Mouse (Mus musculus) left cerebral cortex, postnatal 4 days (tissue): Measurements from ENCODE around the gene Hist2h3c2. TPM values are rescaled to one million over a fixed set of nuclear protein-coding genes. Genes with fewer than 3 reads are reported as not detected.
"Not testable (repeated sequence)": the region's sequence is repeated elsewhere in the genome, so short reads cannot be mapped to it uniquely, and the experiment has no call there.

ENCODE experiments used
- DNase-seq: peaks from one replicate; pipeline ENCODE4 v3.0.0-alpha.2; 2022
- intact Hi-C: fragments of 180-260 bp; cut with DNase I; formaldehyde crosslinking; loops from one replicate; pipeline ENCODE4 v1.15.1; 2025
- total RNA-seq, 2 experiments: library from RNA; stranded (reverse); gene quantifications; 2 replicates each; pipeline ENCODE4 v1.2.3; 2021

Hist2h3c2 gene
- total RNA-seq, 2 experiments from 2014 or later, result 26.7 to 36.2 TPM

- intact Hi-C loops, result no loop called here
- no peak for DNase-seq
These were observed 919 bp downstream of the Hist2h3c2 start for GRCm38 (mm10) chr3:96237904-96238511.

- DNase-seq, result no peak
- intact Hi-C loops, result no loop called here
These were observed 1.5 kb downstream of the Hist2h3c2 start for GRCm38 (mm10) chr3:96237335-96237903.

DNA sequence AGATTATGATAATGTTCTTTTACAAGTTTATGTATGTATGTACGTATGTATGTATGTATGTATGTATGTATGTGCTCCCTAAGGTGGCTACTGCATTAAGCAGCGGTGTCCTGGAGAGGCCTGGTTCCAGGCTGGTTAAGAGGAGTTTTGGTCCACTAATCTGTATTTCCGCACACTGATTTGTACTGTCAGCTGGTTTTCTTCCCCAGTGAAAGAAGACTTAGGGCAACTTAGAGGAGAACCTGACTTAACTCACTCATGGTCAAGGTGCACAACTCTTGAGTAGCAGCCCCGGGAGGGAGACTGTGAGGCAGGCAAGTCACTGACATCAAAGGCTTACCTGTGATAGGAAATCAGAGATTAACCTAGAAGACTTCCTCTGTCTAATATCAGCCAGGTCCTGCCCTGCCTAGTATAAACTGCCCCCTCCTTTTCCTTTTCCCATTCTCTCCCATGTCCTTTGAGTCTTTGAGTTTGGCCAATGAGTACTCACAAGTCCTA lies 2.0 kb downstream of the Hist2h3c2 start:
- intact Hi-C loops, result no loop called here
- DNase-seq, result no peak

- no peak for DNase-seq
- intact Hi-C loops, result no loop called here
These were observed 3.1 kb downstream of the Hist2h3c2 start for GRCm38 (mm10) chr3:96235836-96236235.

DNA sequence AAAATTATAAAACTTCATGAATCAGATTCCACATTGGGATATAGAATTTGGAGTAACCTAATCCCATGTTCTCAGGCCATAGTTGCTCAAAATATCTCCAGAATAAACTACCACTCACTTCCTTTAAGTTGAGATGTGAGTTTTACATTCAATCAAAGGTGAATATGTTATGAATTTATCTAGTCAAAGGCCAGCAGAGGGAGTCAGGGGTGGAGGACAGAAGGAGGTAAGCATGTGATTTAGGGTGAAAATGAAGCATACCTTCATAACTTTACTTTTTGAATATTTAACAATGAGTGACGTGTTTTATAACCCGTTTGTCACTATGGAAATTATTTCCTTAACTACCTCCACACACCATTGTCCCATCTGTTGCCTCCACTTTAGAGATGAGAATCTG lies 4.0 kb downstream of the Hist2h3c2 start:
- intact Hi-C loops, result no loop called here
- DNase-seq, result no peak

DNA sequence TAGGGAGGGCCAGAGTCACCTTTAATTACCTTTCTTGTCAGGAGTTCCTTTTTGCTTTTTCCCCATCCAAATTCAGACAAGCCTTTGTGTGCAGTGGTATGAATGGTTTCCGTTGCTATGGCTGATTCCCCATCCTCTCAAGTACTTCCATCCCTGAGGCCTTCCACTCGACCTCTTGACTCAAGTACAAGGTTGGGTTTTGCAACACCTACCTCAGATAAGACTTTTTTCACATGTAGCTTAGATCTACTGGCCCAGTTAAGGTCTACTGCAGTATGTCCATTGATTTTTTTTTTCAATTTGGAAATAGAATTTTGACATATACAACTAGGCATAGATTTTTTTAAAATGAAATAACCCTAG lies 7.2 kb downstream of the Hist2h3c2 start:
- intact Hi-C loops, result no loop called here
- no peak for DNase-seq

DNA sequence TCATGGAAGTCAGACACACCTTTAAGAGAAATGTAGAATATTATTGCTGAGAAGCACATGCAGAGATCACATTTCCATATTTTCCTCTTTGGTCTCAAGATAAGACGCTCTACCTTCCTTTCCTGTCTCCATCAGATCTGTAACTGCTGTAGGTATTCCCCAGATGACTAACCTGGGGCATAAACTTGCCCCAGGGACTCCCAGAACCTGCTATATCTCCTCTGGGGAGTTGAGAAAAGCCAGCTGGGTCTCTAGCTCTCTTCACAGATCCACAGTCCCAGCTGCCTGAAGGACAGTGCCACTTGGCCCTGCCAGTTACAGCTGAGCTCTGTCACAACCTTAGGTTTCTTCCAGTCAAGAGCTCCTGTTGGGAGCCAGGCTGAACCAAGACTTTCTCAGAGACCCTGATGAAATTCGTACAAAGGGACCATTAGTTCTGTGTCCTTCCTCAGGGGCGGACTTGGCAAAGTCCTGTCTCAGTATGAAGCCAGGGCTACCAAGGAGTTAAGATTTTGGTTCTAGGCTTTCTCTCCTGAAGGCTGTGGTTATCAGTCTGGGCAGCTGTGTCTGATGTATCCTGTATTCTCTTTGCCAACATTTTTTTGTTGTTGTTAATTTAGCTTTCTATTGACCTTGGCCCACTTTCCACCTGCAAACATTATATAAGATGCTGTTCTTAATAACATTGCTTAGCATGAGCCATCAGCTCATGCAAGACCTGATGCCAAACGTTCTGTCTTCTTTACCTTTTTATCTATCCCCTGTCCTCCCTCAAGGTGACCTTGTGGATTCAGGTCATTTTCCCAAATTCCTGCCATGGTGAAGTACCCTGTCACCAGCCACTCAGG lies 7.8 kb downstream of the Hist2h3c2 start:
- intact Hi-C loops, result no loop called here
- no peak for DNase-seq

GRCm38 (mm10) chr3:96230404-96230803 lies 8.5 kb downstream of the Hist2h3c2 start:
- intact Hi-C loops, result no loop called here
- DNase-seq, result no peak

DNA sequence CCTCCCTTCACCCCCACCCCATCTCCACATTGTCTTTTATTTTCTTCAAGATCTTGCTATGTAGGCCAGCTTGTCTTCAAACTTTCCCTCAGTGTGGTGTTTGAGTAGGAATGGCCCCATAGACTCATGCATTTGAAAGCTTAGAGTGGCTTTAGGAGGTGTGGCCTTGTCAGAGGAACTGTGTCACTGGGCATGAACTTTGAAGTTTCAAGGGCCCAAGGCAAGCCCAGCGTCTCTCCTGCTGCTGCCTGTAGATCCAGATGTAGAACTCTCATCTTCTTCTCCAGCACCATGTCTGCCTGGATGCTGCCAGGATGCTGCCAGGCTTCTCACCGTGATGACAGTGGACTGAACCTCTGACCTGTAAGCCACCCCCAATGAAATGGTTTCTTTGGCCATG lies 10.1 kb downstream of the Hist2h3c2 start:
- no peak for DNase-seq
- intact Hi-C loops, result no loop called here

- intact Hi-C loops, result no loop called here
- DNase-seq, result no peak
These were observed 12.0 kb downstream of the Hist2h3c2 start for GRCm38 (mm10) chr3:96226695-96227648.

DNA sequence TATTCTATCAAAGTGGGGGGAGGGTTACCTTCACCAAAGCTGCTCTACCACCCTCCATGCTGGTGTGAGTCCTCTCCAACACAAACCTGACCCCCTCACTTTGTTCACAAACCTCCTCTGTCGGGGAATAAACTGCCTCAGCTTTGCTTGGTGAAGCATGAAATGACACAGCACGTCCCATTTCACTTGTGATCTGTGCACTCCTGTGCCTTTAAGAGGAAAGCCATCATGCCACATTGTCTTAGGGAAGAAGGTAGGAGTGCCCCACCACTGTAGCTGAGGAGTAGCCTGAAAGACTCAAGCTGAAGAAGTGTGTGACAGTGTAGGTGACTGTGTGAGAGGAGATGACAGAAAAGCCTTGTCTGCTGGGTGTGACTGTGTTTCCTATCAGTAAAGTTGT lies 13.5 kb downstream of the Hist2h3c2 start:
- no peak for DNase-seq
- intact Hi-C loops, result no loop called here

DNA sequence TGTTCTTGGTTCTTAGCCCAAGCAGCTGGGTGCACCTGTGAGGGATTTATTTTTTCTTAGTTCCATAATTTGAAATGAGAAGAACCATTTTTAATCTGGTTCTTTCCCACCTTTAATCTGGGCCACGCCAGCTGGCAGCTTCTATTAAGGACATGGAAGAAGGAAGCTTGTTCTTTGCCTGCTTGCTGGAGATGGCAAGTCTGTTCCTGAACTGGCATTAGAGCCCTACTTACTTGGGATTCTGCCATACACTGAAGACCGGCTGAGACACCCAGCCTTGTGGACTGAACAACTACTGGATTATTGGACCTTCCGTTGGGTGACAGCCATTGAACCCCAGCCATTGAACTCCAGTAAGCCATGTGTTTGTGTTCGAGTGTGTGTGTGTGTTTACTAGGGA lies 16.2 kb downstream of the Hist2h3c2 start:
- intact Hi-C loops, result no loop called here
- no peak for DNase-seq

GRCm38 (mm10) chr3:96221640-96222038 lies 17.3 kb downstream of the Hist2h3c2 start:
- no peak for DNase-seq
- intact Hi-C loops, result no loop called here

DNA sequence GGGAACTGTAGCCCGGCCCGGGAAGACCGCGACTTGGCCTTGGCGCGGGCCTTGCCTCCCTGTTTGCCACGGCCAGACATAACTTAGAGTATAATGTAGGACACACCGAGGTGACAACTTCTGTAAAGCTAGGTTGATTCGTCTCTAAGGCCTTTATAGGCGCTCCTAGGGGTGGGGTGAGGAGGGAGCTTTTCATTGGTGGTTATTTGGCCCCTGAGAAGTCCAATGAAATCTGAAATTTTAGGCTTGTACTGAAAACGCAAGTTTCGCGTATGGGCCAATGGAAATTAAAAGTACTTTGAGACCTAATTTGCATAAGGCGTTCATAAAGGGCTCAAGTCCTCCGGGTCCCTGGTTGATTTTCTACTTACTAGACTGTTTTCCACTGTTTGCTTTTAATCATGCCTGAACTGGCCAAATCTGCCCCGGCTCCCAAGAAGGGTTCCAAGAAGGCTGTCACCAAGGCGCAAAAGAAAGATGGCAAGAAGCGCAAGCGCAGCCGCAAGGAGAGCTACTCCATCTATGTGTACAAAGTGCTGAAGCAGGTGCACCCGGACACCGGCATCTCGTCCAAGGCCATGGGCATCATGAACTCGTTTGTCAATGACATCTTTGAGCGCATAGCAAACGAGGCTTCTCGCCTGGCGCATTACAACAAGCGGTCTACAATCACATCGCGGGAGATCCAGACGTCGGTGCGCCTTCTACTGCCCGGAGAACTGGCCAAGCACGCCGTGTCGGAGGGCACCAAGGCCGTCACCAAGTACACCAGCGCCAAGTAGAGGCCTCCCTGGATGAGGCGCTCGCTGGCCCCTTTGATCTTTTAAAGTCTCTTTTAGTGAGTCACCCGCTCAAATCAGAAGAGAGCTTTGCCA lies 17.9 kb downstream of the Hist2h3c2 start, which contains the start of the genes Hist2h2ac and Hist2h2be:
TSS of gene Hist2h2ac (minus strand) at position 116 of the 875 bp plus-strand sequence.
TSS of gene Hist2h2be (plus strand) at position 355 of the 875 bp plus-strand sequence.
- intact Hi-C loops, result no loop called here

DNA sequence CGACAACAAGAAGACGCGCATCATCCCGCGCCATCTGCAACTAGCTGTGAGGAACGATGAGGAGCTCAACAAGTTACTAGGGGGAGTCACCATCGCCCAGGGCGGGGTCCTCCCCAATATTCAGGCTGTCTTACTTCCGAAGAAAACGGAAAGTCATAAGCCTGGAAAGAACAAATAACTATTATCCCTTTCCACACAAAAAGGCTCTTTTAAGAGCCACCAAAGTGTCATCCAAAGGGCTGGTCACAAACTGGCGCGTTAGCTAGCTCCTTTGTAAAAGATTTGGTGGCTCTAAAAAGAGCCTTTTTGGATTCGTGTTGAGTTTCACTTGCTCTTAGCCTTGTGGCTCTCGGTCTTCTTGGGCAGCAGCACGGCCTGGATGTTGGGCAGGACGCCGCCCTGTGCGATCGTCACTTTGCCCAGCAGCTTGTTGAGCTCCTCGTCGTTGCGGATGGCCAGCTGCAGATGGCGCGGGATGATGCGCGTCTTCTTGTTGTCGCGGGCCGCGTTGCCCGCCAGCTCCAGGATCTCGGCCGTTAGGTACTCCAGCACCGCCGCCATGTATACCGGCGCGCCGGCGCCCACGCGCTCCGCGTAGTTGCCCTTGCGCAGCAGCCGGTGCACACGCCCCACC lies 18.7 kb downstream of the Hist2h3c2 start:
- DNase-seq, intact Hi-C loops: not testable (repeated sequence)

More for the DNA sequence above, 17.9 kb downstream of the Hist2h3c2 start, which contains the start of the genes Hist2h2ac and Hist2h2be:
- DNase-seq, result peak; percentile 69

DNA sequence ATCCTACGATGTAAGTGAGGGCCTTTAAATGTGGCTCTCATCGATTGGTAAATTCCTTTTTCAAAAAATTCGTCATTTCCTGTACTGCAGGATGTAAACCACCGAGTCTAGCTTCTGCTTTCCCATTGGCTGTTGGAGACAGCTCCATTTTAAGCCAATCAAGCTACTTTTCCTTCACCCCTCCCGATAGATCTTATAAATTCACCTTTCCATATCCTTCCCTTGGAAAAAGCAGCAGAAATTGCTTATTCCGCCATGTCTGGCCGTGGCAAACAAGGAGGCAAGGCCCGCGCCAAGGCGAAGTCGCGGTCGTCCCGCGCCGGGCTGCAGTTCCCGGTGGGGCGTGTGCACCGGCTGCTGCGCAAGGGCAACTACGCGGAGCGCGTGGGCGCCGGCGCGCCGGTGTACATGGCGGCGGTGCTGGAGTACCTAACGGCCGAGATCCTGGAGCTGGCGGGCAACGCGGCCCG lies 19.2 kb downstream of the Hist2h3c2 start, which contains the start of the genes Bola1 and Hist2h2ab:
TSS of gene Bola1 (minus strand) at position 49 of the 470 bp plus-strand sequence.
TSS of gene Hist2h2ab (plus strand) at position 205 of the 470 bp plus-strand sequence.
- peak; percentile 67 for DNase-seq
- intact Hi-C loops, result no loop called here

- no peak for DNase-seq
- intact Hi-C loops, result no loop called here
These were observed 19.7 kb downstream of the Hist2h3c2 start for GRCm38 (mm10) chr3:96219191-96219641.

DNA sequence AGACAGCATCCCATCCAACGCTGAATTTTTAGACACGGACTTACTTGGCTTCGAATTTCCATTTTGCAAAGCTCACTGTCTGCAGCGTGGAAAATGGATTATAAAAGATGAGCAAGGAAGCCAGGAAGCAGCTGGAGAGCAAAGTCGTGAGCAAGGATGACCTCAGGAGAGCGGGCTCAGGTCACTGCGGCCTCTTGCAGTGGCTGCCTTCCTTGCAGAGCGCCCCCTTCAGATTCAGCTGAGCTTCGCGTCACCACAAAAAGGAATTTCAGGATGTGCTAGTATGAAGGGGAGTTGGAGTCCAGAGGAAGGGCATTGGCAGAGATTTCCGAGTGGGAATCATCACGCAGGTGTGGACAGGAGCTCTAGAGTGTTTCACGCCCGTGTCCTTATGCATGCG lies 29.7 kb downstream of the Hist2h3c2 start:
- DNase-seq, result peak; percentile 28
- intact Hi-C loops, result no loop called here
